Mouse (Mus musculus): Measurements from ENCODE around the gene Rbms1.
A peak's percentile ranks its signal among the peaks of the same experiment; 100 is the strongest.

Rbms1 gene

DNA sequence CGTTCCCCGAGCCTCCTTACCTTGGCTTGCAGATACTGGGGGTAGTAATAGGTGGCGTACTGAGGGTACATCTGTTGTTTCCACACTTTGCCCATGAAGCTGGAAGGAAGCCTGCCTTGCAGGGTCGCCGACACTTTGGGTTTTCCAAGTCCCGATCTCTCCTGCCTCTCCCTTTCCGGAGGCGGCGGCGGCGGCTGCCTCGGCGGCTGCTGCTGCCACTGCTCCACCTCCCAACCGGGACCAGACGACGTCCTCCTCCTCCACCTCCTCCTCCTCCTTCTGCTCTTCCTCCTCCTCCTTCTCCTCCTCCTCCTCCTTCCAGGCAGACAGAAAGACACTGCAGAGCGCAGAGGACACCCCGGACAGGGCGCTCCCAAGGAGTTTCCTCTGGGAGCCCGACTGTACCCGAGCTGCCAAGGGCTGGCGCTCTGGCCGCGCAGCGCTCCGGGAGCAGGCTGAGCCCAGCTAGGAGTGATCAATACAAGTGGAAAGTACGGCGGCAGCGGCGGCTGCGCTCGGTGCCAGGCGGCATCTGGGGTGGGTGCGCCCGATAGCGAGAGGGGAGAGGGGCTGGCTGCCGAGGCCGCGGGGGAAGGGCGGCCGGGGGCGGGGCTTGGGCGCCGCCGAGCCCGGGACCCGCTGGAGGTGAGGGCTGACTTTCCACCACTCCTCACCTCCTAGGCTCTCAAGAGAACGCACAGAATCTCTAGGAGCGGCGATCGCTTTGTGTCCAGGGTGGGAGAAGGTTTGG, at the start of gene Rbms1:
TSS of gene Rbms1 (minus strand) at position 522 of the 751 bp plus-strand sequence.
- peak; percentile 83 for DNase-seq (ENCODE audit: extremely low read depth, insufficient read length, low spot score)

DNA sequence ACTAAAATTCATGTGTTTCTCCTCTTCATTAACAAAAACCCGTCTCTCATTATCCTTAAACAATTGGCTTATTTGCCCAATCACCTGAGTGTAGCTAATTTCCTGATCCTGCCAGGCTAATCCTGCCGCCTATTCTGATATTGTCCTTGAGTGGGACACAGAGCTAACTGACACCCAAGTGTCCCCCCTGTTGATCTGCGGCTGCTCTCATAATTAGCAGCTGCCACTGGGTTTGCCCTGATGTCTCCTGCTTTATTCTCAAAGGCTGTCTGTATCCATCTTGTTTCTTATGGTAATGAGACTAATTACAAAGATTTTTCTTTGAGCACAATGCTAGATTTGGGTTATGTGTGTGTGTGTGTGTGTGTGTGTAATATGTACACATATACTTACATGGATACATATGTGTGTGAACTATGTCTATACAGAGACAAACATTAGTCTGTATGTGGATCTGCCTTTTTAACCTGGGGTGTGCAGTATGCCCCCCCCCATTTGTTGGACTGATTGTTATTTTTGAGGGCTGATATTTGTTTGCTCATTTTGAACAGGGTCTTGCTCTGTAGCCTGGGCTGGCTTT, 49.3 kb upstream of the Rbms1 start:
- DNase-seq (ENCODE audit: extremely low read depth, insufficient read length, low spot score) = no peak

DNA sequence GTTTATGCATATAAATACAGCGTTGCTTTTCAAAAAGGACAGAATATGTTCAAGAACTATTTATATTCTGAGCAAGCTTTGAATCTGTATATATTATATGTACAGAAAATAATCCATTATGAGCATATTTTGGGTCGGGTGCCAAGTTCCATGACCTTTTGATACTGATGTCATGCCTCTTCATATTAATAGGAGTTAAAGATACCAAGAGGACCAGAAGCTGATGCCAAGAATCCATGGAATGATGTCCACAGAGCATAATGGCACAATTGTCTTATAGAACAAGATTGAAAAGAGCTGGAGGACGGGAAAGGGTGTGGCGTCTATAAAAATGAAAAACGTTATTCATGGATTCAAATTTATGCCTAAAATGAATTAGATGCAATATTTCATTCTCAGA, 23.3 kb upstream of the Rbms1 start:
- DNase-seq (ENCODE audit: extremely low read depth, insufficient read length, low spot score) = no peak

DNA sequence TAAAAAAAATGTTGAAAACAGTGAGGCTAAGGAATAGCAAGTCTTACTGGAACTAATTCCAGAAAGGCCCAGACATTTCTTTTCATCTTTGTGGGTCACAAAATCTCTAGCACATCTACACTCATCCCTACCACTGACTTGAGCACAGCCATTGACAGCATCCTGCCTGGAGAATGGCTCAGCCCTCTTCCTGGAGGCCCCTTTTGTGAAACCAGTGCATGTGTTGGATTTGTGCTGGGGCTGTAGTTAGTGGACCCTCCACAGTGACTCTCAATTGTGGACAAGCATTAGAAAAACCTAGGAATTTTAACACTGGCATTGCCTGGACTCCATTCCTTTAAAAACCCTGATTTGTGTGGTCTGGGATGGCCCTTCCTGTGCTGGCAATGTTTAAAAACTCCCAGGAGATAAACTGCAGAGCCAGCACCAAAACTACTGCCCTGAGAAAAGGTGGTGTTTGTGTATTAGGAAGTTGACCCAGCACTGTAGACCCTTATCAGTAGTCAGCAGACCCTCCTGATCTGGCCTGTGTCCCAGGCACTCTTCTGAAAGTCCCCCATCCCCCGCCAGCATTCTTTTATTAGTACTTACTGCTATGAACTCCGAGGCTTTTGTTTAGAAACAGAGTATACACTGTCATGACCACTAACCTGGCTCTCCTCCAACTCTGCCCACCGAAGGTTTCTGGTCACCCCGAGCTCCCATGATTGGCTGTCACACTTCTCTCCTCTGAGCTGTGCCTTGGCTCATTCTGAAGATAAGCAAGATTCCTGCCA, 15.7 kb upstream of the Rbms1 start:
- no peak for DNase-seq (ENCODE audit: extremely low read depth, insufficient read length, low spot score)

DNA sequence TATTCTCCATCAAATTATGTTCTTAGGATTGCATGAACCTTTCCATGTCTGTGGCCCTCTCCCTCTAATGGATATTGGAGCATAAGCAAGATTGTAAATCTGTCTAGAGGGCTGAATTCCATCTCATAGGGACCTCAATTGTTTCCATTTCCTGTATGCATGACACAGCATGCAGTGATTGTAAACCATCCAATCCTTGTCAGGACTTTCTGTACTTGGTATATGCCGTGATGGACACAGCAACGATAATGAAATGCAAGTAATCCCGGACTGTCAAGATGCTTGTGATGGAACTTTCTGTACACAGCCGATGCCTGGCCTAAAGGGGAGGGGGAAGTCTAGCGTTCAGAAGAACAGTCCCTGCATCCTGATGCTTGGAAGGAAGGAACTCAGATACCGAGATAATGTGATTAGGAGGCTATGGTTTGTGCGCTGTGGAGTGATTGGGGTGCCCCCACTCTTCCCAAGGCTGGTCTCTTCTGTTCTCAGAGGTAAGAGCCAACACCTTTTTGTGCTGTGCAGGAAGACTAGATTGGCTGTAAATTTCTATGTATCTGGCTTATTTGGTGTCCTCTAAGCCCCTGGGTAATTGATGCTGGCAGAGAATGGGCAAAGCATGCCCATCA, 9.3 kb upstream of the Rbms1 start:
- no peak for DNase-seq (ENCODE audit: extremely low read depth, insufficient read length, low spot score)

DNA sequence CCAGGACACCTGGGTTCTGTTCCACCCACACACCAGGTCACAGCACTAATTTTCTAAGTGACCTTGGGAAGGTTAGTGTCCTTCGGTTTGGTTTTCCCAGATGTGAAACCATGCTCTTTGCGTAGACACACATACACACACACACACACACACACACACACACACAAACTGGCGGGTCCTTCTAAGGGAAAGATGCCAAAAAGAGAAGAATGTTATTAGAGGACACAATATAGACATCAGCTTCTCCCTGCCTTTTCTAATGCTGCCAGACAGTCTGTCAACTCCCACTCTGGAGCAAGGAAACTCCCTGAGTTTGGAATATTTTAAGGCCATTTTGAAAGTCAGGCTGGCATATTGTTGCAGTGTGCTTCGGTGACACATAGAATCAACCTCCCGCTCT, 624 bp upstream of the Rbms1 start:
- DNase-seq (ENCODE audit: extremely low read depth, insufficient read length, low spot score) = peak; percentile 50

DNA sequence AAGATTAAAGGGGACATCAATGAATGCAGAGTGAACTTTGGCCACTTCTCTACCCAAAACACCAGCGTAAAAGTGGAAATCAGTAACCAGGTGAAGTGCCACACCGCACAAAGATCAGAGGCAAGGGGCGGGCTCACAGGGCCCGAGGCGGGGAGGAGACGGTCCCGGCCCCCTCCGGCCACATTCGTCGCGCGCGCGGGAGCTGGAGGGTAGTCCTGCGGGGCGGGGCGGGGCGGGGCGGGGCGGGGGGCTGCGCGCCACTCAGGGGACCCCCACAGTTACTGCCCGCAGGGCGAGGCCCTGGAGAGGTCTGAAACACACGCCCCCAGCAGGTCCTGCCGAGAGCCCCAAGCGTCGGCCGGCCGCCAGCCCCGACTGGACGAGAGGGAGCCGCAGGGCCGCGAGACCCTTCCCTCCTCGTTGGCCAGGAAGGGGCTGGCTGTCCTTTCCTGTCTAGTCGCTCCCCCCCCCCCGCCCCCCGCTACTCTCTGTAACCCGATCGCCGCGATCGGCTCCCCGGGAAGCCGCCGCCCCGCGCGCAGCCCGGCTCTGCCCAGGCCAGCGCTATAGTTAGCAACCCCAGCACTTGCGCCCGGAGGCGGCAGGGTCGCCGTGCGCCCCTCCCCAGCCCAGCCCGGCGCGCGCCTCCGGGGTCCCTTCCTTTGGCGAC, 856 bp downstream of the Rbms1 start:
- DNase-seq (ENCODE audit: extremely low read depth, insufficient read length, low spot score) = peak; percentile 80

DNA sequence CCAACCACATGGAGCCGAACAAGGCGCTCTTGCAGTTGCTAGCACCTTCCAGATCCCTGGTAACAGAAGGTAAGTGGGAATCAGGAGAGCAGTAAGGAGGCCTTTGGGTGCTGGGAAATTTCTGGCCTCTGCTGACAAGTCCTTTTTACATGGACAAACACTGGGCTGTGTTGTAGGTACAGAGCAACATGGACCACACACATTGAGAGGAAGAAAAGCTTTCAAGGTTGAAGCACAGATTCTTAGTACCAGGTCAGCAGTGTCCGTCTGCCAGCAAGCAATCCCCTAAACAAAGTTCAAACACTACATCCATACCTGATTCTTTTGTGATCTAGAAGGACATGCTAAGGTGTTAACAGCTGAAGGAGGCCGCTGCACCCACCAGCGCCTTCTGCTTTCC, 1.7 kb downstream of the Rbms1 start:
- no peak for DNase-seq (ENCODE audit: extremely low read depth, insufficient read length, low spot score)

DNA sequence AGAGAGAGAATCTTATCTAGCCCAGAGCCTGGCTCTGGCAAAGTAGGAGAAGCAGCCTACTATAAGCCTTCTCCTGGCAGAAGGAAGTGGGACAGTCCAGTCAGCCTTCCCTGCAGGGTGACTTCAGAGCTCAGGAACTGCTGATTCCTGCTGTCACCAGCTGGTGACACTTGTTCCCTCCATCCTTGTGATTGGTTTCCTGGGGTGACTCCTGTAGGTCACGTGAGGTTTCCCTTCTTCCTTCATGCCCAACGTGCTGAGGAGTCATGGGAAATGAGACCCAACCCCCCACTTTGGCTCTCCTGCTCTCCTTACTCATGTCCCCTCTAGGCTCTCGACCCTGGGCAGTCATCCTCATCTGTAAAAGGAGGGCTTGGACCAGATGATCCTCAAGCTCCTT, 14.8 kb downstream of the Rbms1 start:
- no peak for DNase-seq (ENCODE audit: extremely low read depth, insufficient read length, low spot score)

DNA sequence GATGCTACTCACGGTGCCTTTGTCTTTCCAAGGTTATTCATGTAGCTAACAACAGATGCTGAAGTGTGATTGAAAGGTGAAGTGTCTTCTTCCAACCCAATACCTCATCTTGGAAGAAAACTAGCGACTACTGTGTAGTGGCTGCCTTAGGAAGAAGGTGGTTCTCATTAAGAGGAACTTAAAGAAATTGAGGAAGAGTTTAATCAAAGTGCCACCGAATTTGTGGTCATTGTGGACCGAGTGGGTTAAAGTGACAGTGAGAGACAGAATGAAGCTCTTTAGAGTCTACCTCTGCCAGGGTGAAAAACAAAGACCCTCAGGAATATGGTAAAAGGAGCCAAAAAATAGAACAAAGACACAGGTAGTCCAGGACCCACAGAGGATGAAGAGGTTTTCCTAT, 15.2 kb downstream of the Rbms1 start:
- no peak for DNase-seq (ENCODE audit: extremely low read depth, insufficient read length, low spot score)

DNA sequence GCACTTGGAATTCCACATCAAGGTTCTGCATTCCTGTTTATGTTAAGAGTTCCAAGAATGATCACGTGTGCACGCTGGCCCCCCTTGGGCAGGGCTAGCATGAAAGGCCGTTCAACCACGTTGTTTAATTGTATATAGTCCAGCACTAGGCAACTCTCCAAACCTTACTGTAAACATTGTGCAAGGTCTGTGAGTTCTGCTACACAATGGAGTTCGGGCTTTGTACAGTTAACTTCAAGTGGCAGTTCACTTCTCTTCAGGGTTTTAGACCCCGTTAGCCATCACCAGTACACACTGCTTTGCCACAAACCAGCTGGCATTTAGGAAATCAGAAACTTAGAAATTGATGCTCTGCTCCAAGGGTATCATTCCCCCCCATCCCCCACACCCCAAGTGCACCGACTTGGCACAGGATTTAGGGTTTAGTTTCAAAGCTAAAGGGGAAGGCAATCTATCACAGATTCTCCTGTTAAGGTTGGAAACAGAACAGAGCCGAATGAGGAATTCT, 22.5 kb downstream of the Rbms1 start:
- peak; percentile 47 for DNase-seq (ENCODE audit: extremely low read depth, insufficient read length, low spot score)

DNA sequence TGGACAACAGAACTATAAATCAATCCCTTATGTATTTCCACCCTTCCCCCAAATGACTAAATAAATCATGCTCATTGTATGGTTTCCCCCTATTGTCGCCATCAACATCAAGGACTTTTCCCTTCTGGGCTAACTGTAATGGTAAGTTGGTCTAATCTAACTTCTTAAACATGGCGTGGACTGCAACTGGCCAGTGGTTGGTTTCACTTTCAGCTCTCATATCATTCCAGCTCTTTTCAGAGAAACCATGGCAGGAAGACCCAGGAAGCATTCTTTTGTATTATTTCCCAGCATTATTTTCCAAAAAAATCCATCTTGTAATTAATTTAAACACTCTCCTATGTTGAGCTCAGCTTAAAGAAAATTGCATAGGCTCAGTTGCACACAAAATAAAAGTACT, 23.0 kb downstream of the Rbms1 start:
- no peak for DNase-seq (ENCODE audit: extremely low read depth, insufficient read length, low spot score)

DNA sequence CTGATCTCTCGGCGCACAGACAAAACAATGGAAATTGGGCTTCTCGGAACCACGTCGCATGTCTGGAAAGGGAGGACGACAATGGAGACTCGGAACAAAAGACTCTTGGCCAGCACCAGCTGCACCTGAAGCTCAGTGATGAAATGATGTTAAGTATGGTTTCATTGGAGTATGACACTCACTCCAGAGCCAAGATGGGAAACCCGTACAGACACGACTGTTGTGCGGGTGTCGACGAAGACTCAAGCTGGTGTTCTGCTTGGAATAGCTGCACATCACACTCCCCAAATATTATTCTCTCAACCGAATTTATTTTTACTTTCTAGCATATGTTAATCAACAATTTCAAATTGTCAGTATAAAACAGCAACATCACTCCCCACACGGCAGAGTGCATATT, 26.1 kb downstream of the Rbms1 start:
- no peak for DNase-seq (ENCODE audit: extremely low read depth, insufficient read length, low spot score)

DNA sequence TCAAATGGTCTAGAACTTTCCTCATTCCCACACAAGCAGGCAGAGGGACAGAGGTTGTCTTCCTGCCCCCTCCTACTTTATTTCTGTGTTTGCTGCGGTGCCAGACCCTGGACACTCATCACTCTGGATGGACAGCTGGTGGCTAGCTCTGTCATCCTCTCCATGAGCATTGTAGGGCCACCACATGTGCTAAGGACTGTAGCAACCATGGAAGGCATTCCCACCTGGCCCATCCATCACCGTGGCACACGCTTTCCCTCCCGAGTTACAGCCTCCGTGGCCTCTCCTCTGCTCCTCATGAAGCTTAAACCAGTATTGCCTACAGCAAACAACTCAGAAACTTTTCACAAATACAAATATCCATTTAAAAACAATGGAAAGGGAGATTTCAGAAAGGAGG, 34.0 kb downstream of the Rbms1 start:
- no peak for DNase-seq (ENCODE audit: extremely low read depth, insufficient read length, low spot score)

DNA sequence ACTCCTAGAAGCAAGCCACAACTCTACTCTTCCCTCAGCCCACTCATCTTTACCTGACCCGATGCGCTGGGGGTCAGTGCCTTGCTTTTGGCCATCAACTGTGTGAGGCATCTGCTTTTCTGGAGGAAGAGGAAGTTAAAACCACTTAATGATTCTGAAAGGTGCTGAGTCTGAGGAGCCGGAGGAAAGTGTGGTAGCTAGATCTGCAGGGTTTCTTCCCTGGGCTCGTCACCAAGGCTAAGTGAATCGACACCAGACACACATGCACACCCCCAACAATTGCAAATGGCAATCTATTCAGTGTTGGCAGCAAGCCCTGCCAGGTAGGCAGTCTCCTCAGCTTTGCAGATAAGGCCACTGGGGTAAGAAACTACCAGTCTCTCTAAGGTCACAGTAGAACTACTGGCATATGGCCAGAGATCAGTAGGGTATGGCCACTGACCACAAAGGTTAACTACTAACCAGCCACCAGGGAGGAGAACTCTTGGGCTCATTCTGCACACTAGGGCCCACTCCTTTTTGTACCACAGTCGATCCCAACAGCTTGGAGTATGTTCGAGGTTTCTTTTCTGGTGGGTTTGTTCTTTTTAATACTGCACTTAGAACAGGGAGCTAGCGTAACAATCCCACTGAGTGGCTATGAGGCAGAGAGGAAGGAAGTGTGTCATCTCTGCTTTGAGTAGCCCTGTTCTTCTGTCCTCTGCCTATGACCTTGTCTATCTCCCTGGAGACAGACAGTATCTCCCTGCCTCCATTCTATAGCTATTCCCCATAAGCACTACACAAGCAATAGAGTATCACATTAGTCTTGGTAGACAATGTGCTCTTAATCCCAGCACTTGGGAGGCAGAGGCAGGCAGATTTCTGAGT, 34.9 kb downstream of the Rbms1 start:
- DNase-seq (ENCODE audit: extremely low read depth, insufficient read length, low spot score) = no peak

DNA sequence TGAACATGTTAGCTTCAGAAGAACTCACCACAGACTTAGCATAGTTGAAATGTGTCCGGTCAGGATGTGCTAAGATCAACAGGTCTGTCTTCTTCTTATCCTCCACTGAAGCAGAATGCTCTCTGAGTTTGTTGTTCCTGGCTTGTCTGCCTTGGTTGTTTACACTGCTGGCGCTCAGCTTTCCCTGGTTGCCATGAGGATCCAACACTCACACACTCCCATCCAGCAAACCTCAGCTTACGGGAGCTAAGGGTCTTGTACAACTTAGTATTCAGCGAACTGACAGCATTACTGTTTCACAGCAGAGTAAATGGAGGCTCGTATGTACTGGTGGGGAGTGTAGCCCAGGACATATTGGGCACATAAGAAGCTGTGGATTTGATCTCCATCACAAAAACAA, 37.9 kb downstream of the Rbms1 start:
- DNase-seq (ENCODE audit: extremely low read depth, insufficient read length, low spot score) = no peak

DNA sequence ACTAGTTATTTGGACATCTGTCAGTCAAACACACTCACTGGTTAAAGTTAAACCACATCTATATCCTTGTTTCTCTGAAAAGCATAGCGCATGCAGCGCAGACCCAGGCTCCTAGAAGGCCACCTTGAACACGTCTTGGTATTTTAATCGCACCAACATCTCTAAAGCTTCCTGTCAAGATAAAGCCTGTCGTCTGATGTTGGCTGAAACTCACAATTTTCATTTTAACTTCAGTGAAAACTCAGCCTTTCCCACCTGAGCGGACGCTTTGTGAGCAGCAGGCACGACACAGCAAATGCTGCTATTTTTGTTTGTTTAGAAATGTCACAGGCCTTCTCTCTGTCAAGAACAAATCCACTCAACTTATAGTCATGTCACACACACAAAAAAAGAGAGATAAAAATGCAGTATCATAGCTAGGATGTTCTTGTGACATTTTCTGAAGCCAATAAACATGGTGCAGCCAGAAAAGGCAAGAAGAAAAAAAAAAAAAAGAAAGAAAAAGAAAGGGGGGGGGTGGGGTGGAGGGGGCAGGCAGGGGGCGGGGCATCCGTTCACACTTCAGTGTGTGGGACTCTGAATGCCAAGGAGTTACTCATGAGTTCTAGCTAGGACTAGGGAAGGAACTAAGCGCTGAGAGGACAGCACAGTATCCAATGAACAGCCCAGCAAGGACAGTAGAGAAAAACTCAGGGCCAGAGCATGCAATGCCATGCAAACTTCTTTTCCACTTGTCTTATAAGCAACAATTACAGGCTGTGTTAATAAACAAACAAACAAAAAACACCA, 39.0 kb downstream of the Rbms1 start:
- no peak for DNase-seq (ENCODE audit: extremely low read depth, insufficient read length, low spot score)

DNA sequence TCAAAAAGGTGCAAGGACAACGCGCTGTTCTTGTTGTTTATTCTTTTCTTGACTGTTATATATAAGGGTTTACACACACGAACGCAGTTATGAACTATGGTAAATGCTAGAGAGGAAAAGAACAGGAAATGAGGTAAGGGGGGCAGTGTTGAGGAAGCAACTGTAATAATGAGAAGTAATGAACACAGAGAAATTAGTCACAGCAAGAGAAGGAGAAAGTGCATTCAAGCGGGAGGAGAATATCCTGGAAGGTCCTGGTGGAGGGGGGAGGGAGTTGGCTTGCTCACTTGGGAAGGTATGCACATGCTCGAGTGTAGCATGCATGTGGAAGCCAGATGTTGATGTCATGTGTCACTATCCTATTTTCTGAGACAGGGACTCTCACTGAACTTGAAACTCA, 39.9 kb downstream of the Rbms1 start:
- DNase-seq (ENCODE audit: extremely low read depth, insufficient read length, low spot score) = no peak

DNA sequence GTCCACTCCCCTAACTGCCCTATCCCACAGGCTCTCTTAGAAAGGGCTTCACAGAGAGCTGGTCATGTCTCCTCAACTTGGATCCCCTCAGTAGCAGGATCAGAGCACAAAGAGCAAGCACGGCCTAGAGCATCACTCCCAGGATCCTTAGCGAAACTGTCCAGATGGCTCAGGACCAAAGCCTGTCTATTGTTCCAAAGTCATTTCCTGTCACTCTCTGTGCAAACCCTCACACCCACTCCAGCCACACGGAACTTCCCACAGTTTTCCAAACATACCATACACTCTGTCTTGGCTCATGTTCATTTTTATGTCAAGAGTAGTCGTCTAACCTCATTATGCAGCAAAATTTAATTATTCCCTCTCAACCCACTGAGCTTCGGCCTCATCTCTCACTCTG, 40.6 kb downstream of the Rbms1 start:
- no peak for DNase-seq (ENCODE audit: extremely low read depth, insufficient read length, low spot score)

Data from 3134 (cell line).